Mouse (Mus musculus): ENCODE results near the gene Slc38a3. TPM values are rescaled to one million over a fixed set of nuclear protein-coding genes. Genes with fewer than 3 reads are reported as not detected.

The Slc38a3 gene
- polyA plus RNA-seq, 1 experiment, result 0.10 TPM

DNA sequence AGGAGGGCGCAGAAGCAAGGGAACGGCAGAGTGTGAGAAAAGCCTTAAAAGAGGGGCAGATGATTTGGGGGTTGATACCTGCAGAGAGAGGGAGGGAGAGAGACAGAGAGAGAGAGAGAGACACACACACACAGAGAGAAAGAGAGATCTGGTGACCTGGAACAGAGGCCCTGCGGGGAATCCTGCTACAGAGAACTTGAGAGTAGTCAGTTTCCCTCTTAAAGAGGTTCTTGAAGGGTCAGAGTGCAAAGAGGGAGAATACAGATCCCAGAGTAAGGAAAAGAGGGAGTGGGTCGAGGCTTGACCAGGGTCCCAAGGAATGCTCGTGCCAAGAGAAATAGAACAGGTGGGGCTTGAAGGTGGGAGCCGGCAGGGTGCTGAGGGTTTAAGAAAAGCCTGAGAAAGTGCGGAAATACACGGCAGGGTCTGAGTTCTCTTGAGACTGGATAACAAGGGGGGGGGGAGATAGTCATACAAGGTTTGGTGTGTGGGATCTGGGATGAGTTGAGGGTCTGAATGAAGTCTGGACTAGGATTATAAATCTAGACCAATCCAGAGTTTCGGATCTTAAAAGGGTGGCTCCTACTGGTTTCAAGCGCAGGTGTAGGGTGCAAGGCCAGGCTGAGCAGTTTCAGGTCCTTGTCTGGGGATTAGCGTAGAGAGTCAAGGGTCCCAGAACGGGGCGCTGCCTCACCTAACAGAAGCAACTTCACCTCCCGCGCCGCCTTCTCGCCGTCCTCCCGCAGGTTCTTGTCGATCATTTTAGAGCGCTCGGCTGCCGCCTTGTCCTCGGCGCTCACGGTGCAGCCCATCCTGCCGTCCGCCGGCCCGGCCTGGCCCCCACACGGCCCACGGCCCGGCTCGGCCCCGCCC lies 34.7 kb downstream of the Slc38a3 start:
- Histone ChIP-seq H3K27me3 (ENCODE audit: control insufficient read depth, insufficient read depth, low read length) (no peaks in the 10 kb centered on the region), H3K4me3 (ENCODE audit: control insufficient read depth, low read depth, low read length) (peak overlapping the region; percentile 91), H3K36me3 (ENCODE audit: control insufficient read depth, insufficient read depth, low read length) (no peaks in the 10 kb centered on the region), H3K4me1 (ENCODE audit: control insufficient read depth, insufficient read depth, low read length) (peaks cover 41% of the 10 kb centered on the region), H3K27ac (ENCODE audit: control insufficient read depth, insufficient read depth, low read depth, low read length) (peak overlapping the region; percentile 99)
- TF ChIP-seq CTCF (IDR thresholded peaks at IDR 0.05; ENCODE audit: control insufficient read depth, insufficient read depth, insufficient replicate concordance, low read depth, low read length) (no peak), POLR2A (IDR thresholded peaks at IDR 0.05; ENCODE audit: control insufficient read depth, low read depth, low read length) (no peak; the same call in 1 of the 2 replicates)

DNA sequence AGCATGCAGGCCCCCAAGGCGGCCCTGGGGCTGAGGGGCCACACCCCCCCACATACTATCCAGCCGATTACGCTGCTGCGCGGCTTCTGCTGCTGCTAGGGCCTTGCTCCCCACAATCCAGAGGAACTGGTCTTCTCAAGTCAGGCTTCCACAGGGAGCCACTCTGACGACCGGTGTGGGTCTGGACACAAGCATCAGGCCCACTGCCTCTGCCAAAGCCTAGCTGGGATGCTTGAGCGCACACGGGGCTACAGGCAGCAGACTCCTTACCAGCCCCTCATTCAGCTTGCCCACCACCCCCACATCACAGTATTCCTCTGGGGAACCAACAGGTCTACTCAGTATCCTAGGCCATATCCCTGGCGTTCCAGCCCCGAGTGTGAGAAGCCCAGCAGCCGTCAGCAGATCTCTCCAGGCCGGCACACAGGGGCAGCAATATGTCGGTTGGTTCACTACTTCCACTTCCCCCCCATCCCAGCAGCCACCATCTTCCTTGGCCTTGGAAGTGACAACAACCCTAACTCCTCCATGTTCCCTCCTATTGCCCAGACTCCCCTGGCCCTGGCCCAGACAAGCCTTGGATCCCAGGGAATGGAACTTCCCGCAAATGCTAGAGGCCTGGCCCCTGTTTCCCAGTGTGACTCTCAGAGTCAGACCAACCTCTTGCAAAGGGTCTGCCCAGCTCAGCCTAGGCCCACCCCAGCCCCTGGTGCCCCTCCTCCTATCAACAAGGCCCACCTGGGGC lies 35.5 kb downstream of the Slc38a3 start:
- Histone ChIP-seq H3K27ac (ENCODE audit: control insufficient read depth, insufficient read depth, low read depth, low read length) (peak overlapping the region; percentile 99), H3K4me1 (ENCODE audit: control insufficient read depth, insufficient read depth, low read length) (peaks cover 45% of the 10 kb centered on the region), H3K4me3 (ENCODE audit: control insufficient read depth, low read depth, low read length) (peak overlapping the region; percentile 91), H3K36me3 (ENCODE audit: control insufficient read depth, insufficient read depth, low read length) (no peaks in the 10 kb centered on the region), H3K27me3 (ENCODE audit: control insufficient read depth, insufficient read depth, low read length) (no peaks in the 10 kb centered on the region)
- TF ChIP-seq POLR2A (IDR thresholded peaks at IDR 0.05; ENCODE audit: control insufficient read depth, low read depth, low read length) (no peak; the same call in 1 of the 2 replicates), CTCF (IDR thresholded peaks at IDR 0.05; ENCODE audit: control insufficient read depth, insufficient read depth, insufficient replicate concordance, low read depth, low read length) (no peak)

DNA sequence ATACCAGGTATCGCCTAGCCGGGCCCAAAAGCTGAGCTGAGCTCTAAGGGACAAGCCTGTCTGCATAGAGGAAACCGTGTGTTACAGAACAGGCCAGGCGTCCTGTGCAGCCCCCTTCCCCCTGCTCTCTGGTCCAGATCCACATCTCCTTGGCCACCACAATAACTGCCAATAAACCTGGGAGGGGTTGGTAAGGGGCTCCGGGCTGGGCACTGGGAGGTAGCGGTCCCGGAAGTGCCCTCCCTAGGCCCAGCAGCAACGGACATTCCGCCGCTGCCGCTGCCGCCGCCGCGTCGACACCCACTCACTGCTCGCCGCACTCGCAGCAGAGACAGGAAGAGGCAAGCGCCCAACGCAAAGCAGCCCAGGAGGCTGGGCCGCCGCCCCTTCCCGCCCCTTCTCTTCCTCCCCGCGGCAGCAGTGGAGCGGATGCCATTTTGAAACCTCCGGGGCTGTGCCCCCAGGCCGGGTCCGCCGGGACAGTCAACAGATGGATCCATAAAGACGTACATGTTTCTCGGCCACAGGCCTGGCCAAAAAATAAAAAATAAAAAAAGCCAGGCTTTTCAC lies 36.2 kb downstream of the Slc38a3 start:
- peaks cover 49% of the 10 kb centered on the region for H3K4me1 ChIP-seq (ENCODE audit: control insufficient read depth, insufficient read depth, low read length)
- no peaks in the 10 kb centered on the region for H3K27me3 ChIP-seq (ENCODE audit: control insufficient read depth, insufficient read depth, low read length)
- no peaks in the 10 kb centered on the region for H3K36me3 ChIP-seq (ENCODE audit: control insufficient read depth, insufficient read depth, low read length)
- TF ChIP-seq CTCF (IDR thresholded peaks at IDR 0.05; ENCODE audit: control insufficient read depth, insufficient read depth, insufficient replicate concordance, low read depth, low read length), result no peak
- TF ChIP-seq POLR2A (IDR thresholded peaks at IDR 0.05; ENCODE audit: control insufficient read depth, low read depth, low read length), result peak; percentile 91
- H3K27ac ChIP-seq (ENCODE audit: control insufficient read depth, insufficient read depth, low read depth, low read length), result peak overlapping the region; percentile 99
- H3K4me3 ChIP-seq (ENCODE audit: control insufficient read depth, low read depth, low read length), result peak overlapping the region; percentile 91

DNA sequence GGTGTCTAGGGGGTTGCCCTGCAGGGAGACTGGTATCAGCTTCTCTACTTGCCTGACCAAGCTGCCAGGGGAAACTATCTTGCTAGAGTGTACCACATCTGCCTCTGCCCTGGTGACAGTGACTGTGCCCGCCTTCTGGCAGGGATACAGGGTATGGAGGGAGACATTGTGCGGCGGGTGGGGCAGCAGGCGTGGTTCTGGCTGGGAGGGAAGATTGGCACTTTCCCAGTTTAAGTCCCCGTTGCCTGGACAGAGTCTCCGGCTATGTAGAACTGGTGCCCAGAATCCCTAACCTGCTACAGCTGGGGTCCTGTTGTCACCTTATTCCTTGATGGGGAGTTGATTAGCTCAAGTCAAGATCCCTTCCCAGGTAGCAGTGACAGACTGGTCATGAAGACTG lies 36.9 kb downstream of the Slc38a3 start:
- Histone ChIP-seq H3K4me3 (ENCODE audit: control insufficient read depth, low read depth, low read length) (peak overlapping the region; percentile 91), H3K36me3 (ENCODE audit: control insufficient read depth, insufficient read depth, low read length) (no peaks in the 10 kb centered on the region), H3K4me1 (ENCODE audit: control insufficient read depth, insufficient read depth, low read length) (peaks cover 49% of the 10 kb centered on the region), H3K27ac (ENCODE audit: control insufficient read depth, insufficient read depth, low read depth, low read length) (peak overlapping the region; percentile 99), H3K27me3 (ENCODE audit: control insufficient read depth, insufficient read depth, low read length) (no peaks in the 10 kb centered on the region)
- TF ChIP-seq POLR2A (IDR thresholded peaks at IDR 0.05; ENCODE audit: control insufficient read depth, low read depth, low read length) (no peak), CTCF (IDR thresholded peaks at IDR 0.05; ENCODE audit: control insufficient read depth, insufficient read depth, insufficient replicate concordance, low read depth, low read length) (no peak)

DNA sequence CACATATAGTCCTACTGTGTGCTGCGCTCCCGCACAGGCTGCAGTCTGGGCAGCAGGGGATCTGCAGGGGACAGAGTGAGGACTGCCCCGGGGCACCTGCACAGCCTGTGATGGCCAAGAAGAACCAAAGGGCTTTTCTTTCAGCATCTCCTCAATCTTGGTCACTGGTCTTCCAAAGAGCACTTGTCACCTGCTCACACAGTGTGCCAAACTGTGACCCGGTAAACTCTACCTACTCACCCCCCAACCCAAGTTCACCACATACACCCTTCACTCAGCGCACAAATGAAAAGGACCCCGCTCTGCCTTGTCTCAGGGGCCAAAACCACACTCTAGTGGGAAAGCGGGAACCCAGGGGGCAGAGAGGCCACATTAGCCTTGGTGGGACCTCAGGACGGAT lies 37.5 kb downstream of the Slc38a3 start:
- Histone ChIP-seq H3K27ac (ENCODE audit: control insufficient read depth, insufficient read depth, low read depth, low read length) (no peak overlapping the region; the same call in 1 of the 2 replicates), H3K36me3 (ENCODE audit: control insufficient read depth, insufficient read depth, low read length) (no peaks in the 10 kb centered on the region), H3K4me1 (ENCODE audit: control insufficient read depth, insufficient read depth, low read length) (peaks cover 47% of the 10 kb centered on the region), H3K4me3 (ENCODE audit: control insufficient read depth, low read depth, low read length) (no peak overlapping the region), H3K27me3 (ENCODE audit: control insufficient read depth, insufficient read depth, low read length) (no peaks in the 10 kb centered on the region)
- TF ChIP-seq CTCF (IDR thresholded peaks at IDR 0.05; ENCODE audit: control insufficient read depth, insufficient read depth, insufficient replicate concordance, low read depth, low read length), result no peak

DNA sequence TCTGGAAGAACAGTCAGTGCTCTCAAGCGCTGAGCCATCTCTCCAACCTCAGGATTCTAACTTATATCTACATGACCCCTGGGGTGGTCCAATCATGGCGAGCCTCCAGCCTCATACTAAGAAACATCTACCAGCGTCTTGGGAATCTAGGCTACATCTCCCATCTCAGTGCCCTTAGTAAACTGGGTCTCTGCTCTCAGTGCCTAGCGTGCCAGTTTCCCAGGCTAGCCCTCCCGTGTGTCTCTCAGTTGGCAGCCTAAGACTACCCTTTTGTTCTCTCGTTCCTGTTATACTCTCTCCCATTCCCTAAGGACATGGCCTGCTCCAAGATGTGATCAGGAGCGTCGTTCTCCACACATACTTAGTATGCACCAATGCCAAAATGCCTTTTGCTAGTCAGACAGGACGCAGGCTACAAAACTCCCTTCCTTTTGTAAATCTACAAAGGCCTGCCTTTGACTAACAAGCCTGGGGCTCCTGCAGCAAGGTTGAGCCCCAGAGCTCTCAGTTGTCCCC lies 38.0 kb downstream of the Slc38a3 start:
- Histone ChIP-seq H3K4me3 (ENCODE audit: control insufficient read depth, low read depth, low read length) (no peak overlapping the region), H3K27me3 (ENCODE audit: control insufficient read depth, insufficient read depth, low read length) (no peaks in the 10 kb centered on the region), H3K4me1 (ENCODE audit: control insufficient read depth, insufficient read depth, low read length) (peaks cover 52% of the 10 kb centered on the region), H3K27ac (ENCODE audit: control insufficient read depth, insufficient read depth, low read depth, low read length) (no peak overlapping the region), H3K36me3 (ENCODE audit: control insufficient read depth, insufficient read depth, low read length) (no peaks in the 10 kb centered on the region)
- TF ChIP-seq POLR2A (IDR thresholded peaks at IDR 0.05; ENCODE audit: control insufficient read depth, low read depth, low read length) (no peak), CTCF (IDR thresholded peaks at IDR 0.05; ENCODE audit: control insufficient read depth, insufficient read depth, insufficient replicate concordance, low read depth, low read length) (no peak)

DNA sequence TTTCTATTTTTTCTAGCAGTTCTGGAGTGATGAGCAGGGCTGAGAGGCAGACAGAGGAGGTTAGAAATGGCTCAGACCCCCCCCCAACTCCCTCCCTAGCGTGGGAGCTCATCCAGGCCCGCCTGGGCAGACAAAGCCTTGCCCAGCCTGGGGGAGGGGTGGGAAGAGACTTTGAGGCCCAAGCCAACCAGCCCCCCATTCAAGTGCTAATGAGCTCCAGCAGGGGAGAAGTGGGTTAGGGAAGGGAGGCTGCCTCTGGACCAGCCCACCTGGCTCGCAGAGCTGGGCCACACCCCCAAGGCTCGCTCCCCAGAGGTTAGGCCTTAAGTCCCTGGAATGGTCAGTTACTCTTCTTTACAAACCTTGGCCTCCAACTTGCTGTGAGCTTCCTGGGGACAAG lies 38.8 kb downstream of the Slc38a3 start:
- TF ChIP-seq POLR2A (IDR thresholded peaks at IDR 0.05; ENCODE audit: control insufficient read depth, low read depth, low read length) (no peak), CTCF (IDR thresholded peaks at IDR 0.05; ENCODE audit: control insufficient read depth, insufficient read depth, insufficient replicate concordance, low read depth, low read length) (no peak)
- no peaks in the 10 kb centered on the region for H3K36me3 ChIP-seq (ENCODE audit: control insufficient read depth, insufficient read depth, low read length)
- H3K27ac ChIP-seq (ENCODE audit: control insufficient read depth, insufficient read depth, low read depth, low read length), result no peak overlapping the region
- peaks cover 53% of the 10 kb centered on the region for H3K4me1 ChIP-seq (ENCODE audit: control insufficient read depth, insufficient read depth, low read length)
- H3K27me3 ChIP-seq (ENCODE audit: control insufficient read depth, insufficient read depth, low read length), result no peaks in the 10 kb centered on the region
- no peak overlapping the region for H3K4me3 ChIP-seq (ENCODE audit: control insufficient read depth, low read depth, low read length)

All from testis, adult 2 months (tissue).